Mouse (Mus musculus): ENCODE data around the gene Trim58. TPM values are rescaled to one million over a fixed set of nuclear protein-coding genes. Genes with fewer than 3 reads are reported as not detected.

Trim58 gene
- not detected in 4 replicates for total RNA-seq (2023)

GRCm38 (mm10) chr11:58640272-58640867 lies at the start of gene Trim58:
Gene Trim58, plus strand, starts transcription at chr11:58640465.

DNA sequence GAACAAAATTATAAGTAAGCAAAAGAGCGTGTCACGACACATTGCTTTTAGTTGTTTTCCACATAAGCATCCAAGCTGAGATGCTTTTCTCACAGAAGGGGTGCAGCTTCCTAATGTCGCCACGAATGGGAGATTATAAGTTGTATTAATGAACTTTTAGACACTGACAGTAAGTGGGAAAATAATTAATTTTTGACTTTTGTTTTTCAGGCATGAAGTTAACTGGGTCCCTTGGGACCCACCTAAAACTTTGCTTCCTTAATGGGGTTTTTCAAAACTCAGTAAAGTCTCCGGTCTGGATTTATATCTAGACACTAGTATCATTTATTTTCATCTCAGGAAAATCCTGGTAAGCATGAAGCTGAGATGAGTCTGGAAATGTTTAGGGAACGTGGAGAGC lies 45.5 kb upstream of the Trim58 start, which contains the start of gene Olfr324:
Gene Olfr324, plus strand, starts transcription at position 301 of the 400 bp plus-strand sequence.

GRCm38 (mm10) chr11:58615975-58616374 lies 24.3 kb upstream of the Trim58 start, which contains the start of gene 2210407C18Rik:
Gene 2210407C18Rik, minus strand, starts transcription at chr11:58616075.

DNA sequence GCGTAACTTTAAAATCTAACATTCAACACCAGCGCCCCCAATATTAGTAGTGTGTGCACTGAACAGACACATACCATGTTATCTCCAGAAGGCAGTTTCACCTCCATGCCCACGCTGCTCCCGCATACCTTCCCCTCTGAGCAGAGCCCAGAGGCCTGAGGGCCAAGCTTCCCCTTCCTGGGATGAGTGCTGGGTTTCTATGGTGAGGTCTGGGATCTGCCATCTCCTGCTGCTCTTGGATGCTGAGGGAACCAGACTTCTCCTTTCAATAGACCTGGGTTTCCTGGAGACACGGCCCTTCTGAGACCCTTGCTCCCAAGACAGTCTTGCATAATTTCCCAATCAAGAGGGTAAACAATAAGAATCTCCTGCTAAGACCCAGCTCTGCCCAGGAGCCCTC lies 9.9 kb upstream of the Trim58 start, which contains the start of gene Olfr323:
Gene Olfr323, minus strand, starts transcription at position 101 of the 400 bp plus-strand sequence.

GRCm38 (mm10) chr11:58658596-58658995 lies 18.3 kb downstream of the Trim58 start, which contains the start of gene Olfr322:
Gene Olfr322, plus strand, starts transcription at chr11:58658782.

DNA sequence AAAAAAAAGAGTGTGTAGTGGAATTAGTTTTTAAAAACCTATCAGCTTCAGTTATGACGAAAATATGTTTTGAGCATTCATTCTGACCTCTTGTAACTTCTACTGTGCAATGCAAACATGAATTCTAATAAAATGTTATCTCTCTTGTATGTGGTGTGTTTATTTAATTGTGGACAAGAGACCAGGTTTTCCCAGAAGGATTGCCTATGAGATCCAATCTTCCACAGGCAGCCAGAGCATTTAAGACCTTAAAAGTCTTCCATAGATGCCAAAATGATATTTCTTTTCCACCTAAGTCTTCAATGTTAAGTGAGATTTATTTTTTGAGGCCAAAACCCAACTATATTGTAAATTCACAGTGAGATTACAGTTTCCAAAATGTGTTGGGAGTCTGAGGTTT lies 40.5 kb downstream of the Trim58 start, which contains the start of gene Olfr320:
Gene Olfr320, plus strand, starts transcription at position 301 of the 400 bp plus-strand sequence.

DNA sequence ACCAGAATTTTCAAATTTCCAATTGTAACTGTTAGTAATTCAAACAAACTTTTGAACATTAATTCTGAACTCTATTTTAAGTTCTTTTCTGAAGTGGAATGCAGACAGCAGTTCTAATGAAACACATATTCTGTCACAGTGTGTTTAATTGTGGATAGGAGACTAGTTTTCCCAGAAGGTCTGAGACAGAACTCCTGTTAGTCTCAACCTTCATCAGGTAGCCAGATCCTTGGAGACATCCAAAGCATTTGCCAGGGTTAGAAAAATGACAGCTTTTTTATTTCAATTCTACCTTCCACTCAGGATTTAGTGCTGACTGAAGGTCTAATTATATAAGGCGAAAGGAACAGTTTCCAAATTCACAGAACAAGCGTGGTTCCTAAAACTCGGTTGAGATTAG lies 58.6 kb downstream of the Trim58 start, which contains the start of gene Olfr319:
Gene Olfr319, plus strand, starts transcription at position 301 of the 400 bp plus-strand sequence.

Other genes with a start within 250 kb of the Trim58 start
- not detected in 4 replicates for gene 1810065E05Rik, start 219.4 kb upstream of the Trim58 start, total RNA-seq (2023)
- gene Gm12253, start 207.9 kb upstream of the Trim58 start, total RNA-seq (2023) = not detected in 4 replicates
- gene Lypd9, start 187.5 kb upstream of the Trim58 start, total RNA-seq (2023) = not detected in 4 replicates
- not detected in 4 replicates for gene Olfr30, start 178.2 kb upstream of the Trim58 start, total RNA-seq (2023)
- not detected in 4 replicates for gene Olfr332, start 147.9 kb upstream of the Trim58 start, total RNA-seq (2023)
- gene Olfr331, start 137.9 kb upstream of the Trim58 start, total RNA-seq (2023) = not detected in 4 replicates
- not detected in 4 replicates for gene Olfr330, start 105.6 kb upstream of the Trim58 start, total RNA-seq (2023)
- gene Olfr329-ps, start 94.0 kb upstream of the Trim58 start, total RNA-seq (2023) = not detected in 4 replicates
- gene Olfr328, start 84.8 kb upstream of the Trim58 start, total RNA-seq (2023) = 0.18 to 0.48 TPM (median 0.25 TPM) in 4 replicates
- gene Olfr224, start 69.9 kb upstream of the Trim58 start, total RNA-seq (2023) = not detected in 4 replicates
- gene Olfr325, start 62.7 kb upstream of the Trim58 start, total RNA-seq (2023) = not detected in 4 replicates
- not detected in 4 replicates for gene Olfr324, start 45.4 kb upstream of the Trim58 start, total RNA-seq (2023)
- not detected in 4 replicates for gene 2210407C18Rik, start 24.4 kb upstream of the Trim58 start, total RNA-seq (2023)
- gene Olfr323, start 10.0 kb upstream of the Trim58 start, total RNA-seq (2023) = not detected in 4 replicates
- not detected in 4 replicates for gene Olfr322, start 18.3 kb downstream of the Trim58 start, total RNA-seq (2023)
- gene Olfr320, start 40.6 kb downstream of the Trim58 start, total RNA-seq (2023) = not detected in 4 replicates
- not detected in 4 replicates for gene Olfr319, start 58.7 kb downstream of the Trim58 start, total RNA-seq (2023)
- gene Olfr318, start 83.5 kb downstream of the Trim58 start, total RNA-seq (2023) = 0.41 to 1.1 TPM (median 0.60 TPM) in 4 replicates
- not detected in 4 replicates for gene Olfr317, start 98.7 kb downstream of the Trim58 start, total RNA-seq (2023)
- not detected in 4 replicates for gene Olfr316, start 112.3 kb downstream of the Trim58 start, total RNA-seq (2023)
- not detected in 4 replicates for gene Olfr315, start 132.7 kb downstream of the Trim58 start, total RNA-seq (2023)
- 0.20 TPM in 1 of 4 replicates, not detected in the others for gene Olfr314, start 142.5 kb downstream of the Trim58 start, total RNA-seq (2023)
- gene Fam183b, start 161.5 kb downstream of the Trim58 start, total RNA-seq (2023) = not detected in 4 replicates
- gene Olfr313, start 174.5 kb downstream of the Trim58 start, total RNA-seq (2023) = not detected in 4 replicates
- not detected in 4 replicates for gene Olfr312, start 188.8 kb downstream of the Trim58 start, total RNA-seq (2023)
- gene Olfr311, start 198.8 kb downstream of the Trim58 start, total RNA-seq (2023) = not detected in 4 replicates
- gene Gm12258, start 206.7 kb downstream of the Trim58 start, total RNA-seq (2023) = 4.1 to 8.8 TPM (median 5.6 TPM) in 4 replicates
- 10.3 to 12.2 TPM (median 11.0 TPM) in 4 replicates for gene 2810021J22Rik, start 226.8 kb downstream of the Trim58 start, total RNA-seq (2023)

Measured in B cell, adult 62 days (primary cell).